Mouse (Mus musculus): Measurements from ENCODE around the gene Git1. TPM values are rescaled to one million over a fixed set of nuclear protein-coding genes. Genes with fewer than 3 reads are reported as not detected.

The Git1 gene
- total and polyA plus RNA-seq, 3 experiments = 8.8 to 57.8 (median 28.9) TPM

- TF ChIP-seq KAT2A (IDR thresholded peaks at IDR 0.05; ENCODE audit: insufficient replicate concordance, low read length) (0 out of 2 replicates have a peak, but pooled peaks have one; percentile 17), RCOR1 (conservative IDR thresholded peaks at IDR 0.05; ENCODE audit: low read depth, low read length) (peak; percentile 16; the same call in 1 of the 2 replicates), EP300 (IDR thresholded peaks at IDR 0.05; ENCODE audit: low read length) (peak; percentile 35; the same call in 1 of the 2 replicates), NELFE (IDR thresholded peaks at IDR 0.05; ENCODE audit: low read depth, low read length) (peak; percentile 23; the same call in 1 of the 2 replicates), IRF4 (IDR thresholded peaks at IDR 0.05; ENCODE audit: low read depth, low read length) (no peak), SIN3A (IDR thresholded peaks at IDR 0.05; ENCODE audit: low read length) (peak; percentile 90), MAZ (IDR thresholded peaks at IDR 0.05; ENCODE audit: low read depth, low read length) (no peak), CTCF (conservative IDR thresholded peaks at IDR 0.05 in 1 of 2, IDR thresholded peaks at IDR 0.05 in 1 of 2; ENCODE audit: low read depth in 2 of 2, low read length in 2 of 2) (peak; percentile 92 to 98), TCF12 (IDR thresholded peaks at IDR 0.05; ENCODE audit: low read depth, low read length) (peak; percentile 74; the same call in 1 of the 2 replicates)
Observed at GRCm38 (mm10) chr11:77446628-77447041, 46.7 kb upstream of the Git1 start (continued).

GRCm38 (mm10) chr11:77449224-77449623 is 44.1 kb upstream of the Git1 start:
- dilution Hi-C loops (cut with MboI; ENCODE audit: extremely low pct_ligation_motif_present, extremely low pct_unique_long_range_greater_than_20kb, low sequenced_read_pairs) (no loop called here), in situ Hi-C loops (cut with MboI; ENCODE audit: low pct_ligation_motif_present, low pct_unique_long_range_greater_than_20kb, low sequenced_read_pairs) (loop anchor here (5.0 to 10.0 kb wide), 4 partner anchors 104 to 344 kb away; partner anchors contain the start of gene Ssh2)
- peaks cover 14 to 37% of the 10 kb centered on the region in 2 experiments for H3K4me1 ChIP-seq (ENCODE audit: control insufficient read depth in 1 of 2, insufficient read depth in 2 of 2)
- H3K27me3 ChIP-seq (replicated peaks) = no peaks in the 10 kb centered on the region
- TF ChIP-seq BHLHE40 (IDR thresholded peaks at IDR 0.05; ENCODE audit: low read depth, low read length) = no peak
- TF ChIP-seq MXI1 (IDR thresholded peaks at IDR 0.05; ENCODE audit: low read depth, low read length) = no peak
- TF ChIP-seq HCFC1 (IDR thresholded peaks at IDR 0.05; ENCODE audit: low read depth, low read length) = no peak
- TF ChIP-seq TCF12 (IDR thresholded peaks at IDR 0.05; ENCODE audit: low read depth, low read length) = no peak
- no peak for TF ChIP-seq RCOR1 (conservative IDR thresholded peaks at IDR 0.05; ENCODE audit: low read depth, low read length)
- no peak for TF ChIP-seq EP300 (IDR thresholded peaks at IDR 0.05; ENCODE audit: low read length)
- TF ChIP-seq CHD1 (IDR thresholded peaks at IDR 0.05; ENCODE audit: low read depth, low read length) = no peak
- TF ChIP-seq E2F4 (IDR thresholded peaks at IDR 0.05; ENCODE audit: insufficient replicate concordance, low read depth, low read length) = no peak
- TF ChIP-seq UBTF (IDR thresholded peaks at IDR 0.05; ENCODE audit: low read depth, low read length) = no peak
- TF ChIP-seq JUND (conservative IDR thresholded peaks at IDR 0.05; ENCODE audit: low read depth, low read length) = no peak
- no peak for TF ChIP-seq ETS1 (conservative IDR thresholded peaks at IDR 0.05; ENCODE audit: low read depth, low read length)
- no peak for TF ChIP-seq USF1 (IDR thresholded peaks at IDR 0.05; ENCODE audit: low read depth, low read length)
- TF ChIP-seq NRF1 (IDR thresholded peaks at IDR 0.05; ENCODE audit: low read depth, low read length) = no peak
- no peak for TF ChIP-seq ZNF384 (IDR thresholded peaks at IDR 0.05; ENCODE audit: low read depth, low read length)
- TF ChIP-seq MAZ (IDR thresholded peaks at IDR 0.05; ENCODE audit: low read depth, low read length) = no peak
- TF ChIP-seq POLR2AphosphoS2 (IDR thresholded peaks at IDR 0.05; ENCODE audit: low read depth, low read length) = no peak
- TF ChIP-seq ZKSCAN1 (IDR thresholded peaks at IDR 0.05; ENCODE audit: borderline replicate concordance, low read depth, low read length) = no peak
- DNase-seq (ENCODE audit: extremely low read depth) = no peak
- H3K36me3 ChIP-seq (replicated peaks in 1 of 2; ENCODE audit: control insufficient read depth in 1 of 2, insufficient read depth in 1 of 2, low read length in 1 of 2) = peaks cover 22 to 58% of the 10 kb centered on the region in 2 experiments
- no peak overlapping the region for H3K4me3 ChIP-seq (replicated peaks in 1 of 3; ENCODE audit: low read depth in 2 of 3, low read length in 2 of 3, poor library complexity in 1 of 3)
- H3K9ac ChIP-seq (ENCODE audit: insufficient read depth, low read depth) = no peak overlapping the region
- no peak overlapping the region for H3K4me2 ChIP-seq (ENCODE audit: insufficient read depth, low read depth, poor library complexity, severe bottlenecking)
- no peaks in the 10 kb centered on the region for H3K79me2 ChIP-seq (replicated peaks; ENCODE audit: control insufficient read depth, extremely low read depth, insufficient read depth, poor library complexity, severe bottlenecking)
- no peaks in the 10 kb centered on the region for H3K9me3 ChIP-seq (replicated peaks; ENCODE audit: low read length)
- no peak overlapping the region for H3K27ac ChIP-seq (ENCODE audit: insufficient read depth, low read depth)

Data from CH12.LX (cell line).